Mouse (Mus musculus): ENCODE measurements around the gene Gpr15.

Gene Gpr15

DNA sequence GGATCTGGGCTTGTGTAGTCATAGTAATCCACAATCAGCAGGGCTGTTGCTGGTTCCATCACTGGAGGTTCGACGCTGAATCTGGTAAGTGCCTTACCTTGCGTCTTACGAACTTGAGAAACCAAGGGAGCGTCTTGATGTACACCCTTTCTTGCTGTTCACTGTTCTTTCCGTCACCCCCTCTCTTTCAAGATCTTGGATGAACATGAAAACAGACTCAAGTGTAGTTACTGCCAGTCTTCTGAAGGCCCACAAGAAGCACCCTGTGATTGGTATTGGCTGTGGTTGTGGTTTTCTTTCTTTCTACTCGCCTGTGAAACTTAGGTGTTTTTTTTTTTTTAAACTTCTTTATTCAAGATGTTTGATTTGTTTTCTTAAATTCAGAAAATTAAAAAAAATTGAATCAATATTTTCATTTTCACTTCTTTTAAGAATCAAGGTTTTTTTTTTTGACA, at the start of gene Gpr15:
Gpr15 (minus strand) TSS at position 405 of the 455 bp plus-strand sequence.
- no peak for DNase-seq

DNA sequence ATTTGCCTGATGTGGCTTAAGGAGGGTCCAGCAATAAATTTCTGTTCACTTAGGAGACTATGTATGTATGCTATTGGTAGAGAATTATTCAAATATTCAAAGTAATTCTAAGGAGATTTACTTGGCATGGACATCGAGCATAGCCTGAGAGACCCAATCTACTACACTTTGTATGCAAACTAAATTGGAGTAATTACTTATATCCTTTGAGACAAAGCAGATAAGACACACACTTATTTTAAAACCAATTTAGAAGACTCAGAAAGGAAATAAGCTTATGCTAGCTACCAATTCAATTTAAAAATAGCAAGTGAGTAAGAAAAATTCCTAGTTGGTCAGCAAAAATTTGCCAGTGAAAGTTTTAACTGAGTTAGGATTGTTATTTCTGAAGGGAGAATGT, 44.2 kb upstream of the Gpr15 start, which contains the start of gene Olfr172:
Olfr172 (minus strand) TSS at position 101 of the 400 bp plus-strand sequence.
- no peak for DNase-seq

DNA sequence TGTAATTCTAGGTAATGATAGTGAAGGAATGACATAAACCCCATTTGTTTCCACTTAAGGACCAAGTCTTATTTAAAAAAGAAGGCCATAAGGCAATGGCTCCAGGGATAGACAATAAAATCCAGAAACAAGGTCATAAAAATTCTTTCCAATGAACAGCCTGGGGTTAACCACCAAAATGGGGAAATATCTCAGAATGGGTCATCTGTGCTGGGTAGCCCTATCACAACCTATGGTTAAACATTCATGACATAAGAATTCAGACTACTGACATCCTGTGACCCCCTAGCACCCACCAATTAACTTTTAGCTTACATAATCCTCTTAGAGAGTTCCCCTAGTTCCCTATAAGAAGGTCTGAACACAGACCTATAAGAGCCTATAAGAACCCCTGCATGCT, 37.3 kb upstream of the Gpr15 start:
- DNase-seq, result no peak

DNA sequence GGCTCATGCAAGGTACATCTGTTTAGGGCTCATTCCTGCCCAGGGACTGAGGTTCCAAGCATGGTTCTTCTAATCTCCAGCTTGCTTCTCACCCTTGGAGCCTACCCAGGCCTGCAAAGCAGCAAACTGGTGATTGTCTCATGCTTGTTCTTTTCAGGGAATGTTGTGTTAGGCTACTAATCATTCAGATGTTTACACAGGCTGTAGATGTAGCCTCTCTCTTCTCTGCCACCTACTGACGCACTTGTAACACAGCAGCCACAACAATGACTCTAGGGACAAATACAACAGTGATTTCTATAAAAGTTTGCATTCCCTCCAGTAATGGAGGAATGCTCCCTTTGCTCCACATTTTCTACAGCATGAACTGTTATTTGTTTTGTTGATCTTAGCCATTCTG, 32.4 kb upstream of the Gpr15 start:
- no peak for DNase-seq

DNA sequence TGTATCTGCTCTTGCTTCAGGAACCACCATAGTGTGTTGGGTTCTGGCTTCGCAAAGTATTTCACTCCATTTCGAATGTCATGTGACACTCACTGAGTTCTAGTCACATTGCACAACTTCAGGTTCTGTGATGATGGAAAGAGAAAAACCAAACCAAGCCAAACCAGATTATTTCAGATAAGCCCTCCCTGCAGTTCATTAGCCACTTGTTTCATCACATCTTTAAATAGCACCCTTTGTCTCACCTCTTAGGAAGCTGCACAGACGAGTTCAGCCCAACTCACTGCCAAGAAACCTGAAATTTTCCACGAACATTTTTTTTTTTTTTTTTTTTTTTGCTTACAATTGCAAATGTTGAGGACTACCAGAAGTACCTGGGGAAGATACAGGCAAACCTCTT, 27.8 kb upstream of the Gpr15 start:
- no peak for DNase-seq

DNA sequence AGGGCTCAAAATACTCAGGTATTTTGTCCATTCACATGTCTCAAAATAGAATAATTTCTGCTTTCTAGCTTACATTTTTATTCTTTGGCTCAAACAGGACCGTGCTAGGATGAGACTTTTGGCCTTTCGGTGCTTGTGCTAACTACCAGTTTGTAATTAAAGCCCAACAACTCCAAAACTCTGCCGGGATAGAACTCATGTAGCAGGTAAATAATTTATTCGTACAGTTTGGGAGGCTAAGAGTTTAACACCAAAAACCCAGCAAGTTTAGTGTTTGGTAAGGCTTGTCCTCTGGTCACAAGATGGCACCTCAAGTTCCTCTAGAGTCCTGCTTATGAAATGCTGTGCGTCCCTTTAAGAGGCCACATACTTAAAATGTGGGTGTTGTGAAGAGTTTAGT, 21.9 kb upstream of the Gpr15 start:
- no peak for DNase-seq

DNA sequence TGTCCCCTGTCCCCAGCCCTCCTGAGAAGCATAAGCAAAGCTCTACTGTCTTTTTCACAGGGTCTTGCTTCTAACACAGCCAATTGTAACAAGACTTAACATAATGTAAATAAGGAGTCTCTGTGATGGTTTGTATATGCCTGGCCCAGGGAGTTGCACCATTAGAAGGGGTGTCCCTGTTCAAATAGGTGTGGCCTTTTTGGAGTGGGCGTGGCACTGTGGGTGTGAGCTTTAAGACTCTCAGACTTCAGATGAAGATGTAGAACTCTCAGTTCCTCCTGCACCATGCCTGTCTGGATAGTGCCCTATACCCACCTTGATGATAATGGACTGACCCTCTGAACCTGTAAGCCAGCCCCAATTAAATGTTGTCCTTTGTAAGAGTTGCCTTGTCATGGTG, 19.9 kb upstream of the Gpr15 start:
- DNase-seq, result no peak

DNA sequence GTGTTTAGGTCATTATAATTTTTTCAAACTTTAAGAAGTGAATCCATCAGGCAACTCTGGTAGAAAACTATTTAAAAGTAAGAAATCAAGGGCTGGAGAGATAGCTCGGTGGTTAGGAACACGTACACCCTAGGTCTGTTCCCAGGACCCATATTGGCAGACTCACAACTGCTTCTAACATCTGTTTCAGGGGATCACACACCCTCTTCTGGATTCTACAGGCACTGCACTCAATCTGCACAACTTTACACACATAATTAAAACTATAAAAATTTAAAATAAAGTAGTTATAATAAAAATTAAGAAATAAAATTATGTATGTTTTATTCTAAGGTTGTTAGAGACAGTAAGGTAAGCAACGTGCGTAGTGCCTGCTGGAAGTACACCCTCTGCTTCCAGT, 19.3 kb upstream of the Gpr15 start:
- no peak for DNase-seq

DNA sequence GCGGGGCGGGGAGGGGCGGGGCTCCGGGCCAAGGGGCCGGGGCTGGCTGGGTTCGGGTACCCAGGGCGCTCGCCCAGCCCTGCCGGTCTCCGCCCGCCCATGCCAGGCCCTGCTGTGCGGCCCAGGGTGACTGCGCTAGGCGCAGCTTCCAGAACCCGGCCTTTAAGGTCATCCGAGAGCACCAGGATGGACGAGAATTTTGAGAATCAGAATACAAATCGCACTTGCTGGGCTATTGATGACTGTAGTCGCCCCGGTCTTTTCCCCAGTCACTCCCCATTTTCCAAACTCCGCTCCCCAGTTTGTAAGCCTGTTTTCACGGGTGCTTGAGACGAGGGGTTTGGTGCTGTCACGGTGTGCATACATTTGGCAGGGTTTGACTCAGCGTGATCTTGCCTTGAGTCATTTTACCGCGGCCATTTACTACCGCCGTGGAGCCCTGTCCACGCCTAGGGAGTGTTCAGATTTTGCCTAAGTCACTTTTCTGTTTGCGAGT, 9.4 kb upstream of the Gpr15 start:
- peak; percentile 9 for DNase-seq

DNA sequence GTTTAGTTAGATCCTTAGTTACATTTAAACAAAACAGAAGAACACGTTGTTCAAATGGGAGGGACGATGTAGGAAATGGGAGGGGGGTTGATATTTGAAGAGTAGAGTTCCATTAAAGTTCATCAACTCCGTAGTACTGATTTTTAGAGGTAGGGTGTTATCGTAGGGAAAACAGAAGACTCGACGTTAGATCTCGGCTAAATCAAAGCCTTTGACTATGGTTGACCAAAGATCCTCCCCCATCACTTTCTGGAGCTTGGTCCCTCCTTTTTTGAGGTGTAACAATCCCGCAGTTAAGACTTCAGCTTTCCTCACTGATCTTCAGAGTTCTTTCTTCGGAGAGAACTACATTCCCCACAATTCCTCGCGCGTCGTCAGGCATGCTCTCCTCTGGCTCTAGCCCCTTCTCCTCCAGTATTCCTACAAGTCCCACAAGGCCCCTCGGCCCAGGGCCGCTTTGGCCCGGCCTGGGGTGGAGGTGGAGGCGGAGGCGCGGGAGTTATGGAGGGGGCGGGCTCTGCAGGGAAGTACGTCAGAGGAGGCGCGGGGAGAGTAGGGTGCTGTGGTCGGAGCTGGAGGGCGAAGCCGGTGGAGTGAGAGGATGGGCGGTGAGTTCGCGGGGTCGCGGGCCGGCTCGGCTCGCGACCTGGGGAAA, 8.7 kb upstream of the Gpr15 start, which contains the start of gene Cldnd1:
Cldnd1 (plus strand) TSS at position 434 of the 655 bp plus-strand sequence.
- DNase-seq, result peak; percentile 91

DNA sequence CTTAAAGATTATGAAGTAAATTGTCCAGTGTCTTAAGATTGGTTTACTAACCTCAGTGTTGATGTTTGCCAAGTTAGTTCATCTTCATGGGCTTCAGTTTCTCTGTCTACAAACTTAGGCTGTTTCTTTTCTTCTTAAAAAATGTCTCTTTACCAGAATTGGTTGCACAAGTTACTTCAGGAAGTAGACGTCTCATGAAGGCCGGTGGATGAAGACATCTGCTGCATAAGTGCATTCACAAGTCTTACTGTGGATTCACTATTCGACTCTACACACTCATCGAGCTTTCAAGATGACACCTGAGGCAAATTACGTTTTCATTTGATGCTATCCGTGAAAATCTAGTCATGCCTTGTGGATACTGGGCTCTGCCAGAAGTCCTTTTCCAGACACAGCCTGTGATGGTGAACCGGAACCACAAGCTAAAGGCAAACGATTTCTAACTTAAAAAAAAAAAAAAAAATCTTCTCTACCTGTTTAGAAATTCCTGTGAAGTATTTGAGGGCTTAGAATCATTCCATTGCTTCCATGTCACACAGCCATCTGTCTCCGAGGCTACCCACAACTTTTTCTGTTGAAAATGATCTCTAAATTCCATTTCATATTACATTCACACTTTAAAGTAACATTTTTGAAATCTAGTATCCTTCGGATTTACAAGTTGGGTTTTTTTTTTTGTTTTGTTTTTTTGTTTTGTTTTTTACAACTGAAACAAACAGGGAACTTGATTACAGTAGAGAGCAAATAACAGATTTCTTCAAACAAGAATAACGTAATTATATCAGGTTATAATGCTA, 8.0 kb upstream of the Gpr15 start:
- no peak for DNase-seq

DNA sequence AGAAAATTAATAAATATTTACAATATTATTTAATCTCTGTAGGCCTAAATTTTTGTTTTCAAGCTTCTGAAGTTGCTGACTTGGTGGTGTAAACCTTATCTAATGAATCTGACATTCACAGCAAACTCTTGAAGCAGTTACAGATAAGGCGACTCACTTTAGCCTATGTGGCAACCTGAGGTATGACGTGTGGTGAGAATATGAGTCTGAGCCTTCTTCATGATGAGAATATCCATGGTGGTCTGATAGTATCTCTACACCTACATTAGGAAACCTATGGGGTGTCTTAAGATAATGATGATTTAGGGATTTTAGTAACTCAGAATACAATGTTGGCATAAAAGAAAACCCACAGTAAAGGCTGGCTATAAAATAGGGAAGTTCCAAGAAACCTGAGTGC, 3.4 kb upstream of the Gpr15 start:
- DNase-seq, result no peak

DNA sequence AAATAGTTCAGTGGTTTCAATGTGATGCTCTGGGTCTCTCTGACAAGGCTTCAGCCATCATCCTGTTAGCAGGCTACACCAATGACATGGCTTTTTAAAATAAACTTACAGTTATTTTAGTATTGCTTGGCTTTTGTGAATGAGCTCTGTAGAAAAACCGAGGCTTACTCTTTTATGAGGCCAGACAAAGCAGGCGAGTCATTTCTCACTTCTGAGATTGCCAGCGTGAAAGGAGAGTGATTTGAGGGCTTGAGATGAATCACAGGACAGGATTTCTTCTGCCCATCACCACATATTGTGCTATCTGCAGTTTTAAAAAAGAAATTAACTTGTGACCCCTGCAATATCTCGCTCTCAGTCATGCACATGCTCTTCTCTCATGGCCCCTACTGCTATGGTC, 3.9 kb downstream of the Gpr15 start:
- no peak for DNase-seq

DNA sequence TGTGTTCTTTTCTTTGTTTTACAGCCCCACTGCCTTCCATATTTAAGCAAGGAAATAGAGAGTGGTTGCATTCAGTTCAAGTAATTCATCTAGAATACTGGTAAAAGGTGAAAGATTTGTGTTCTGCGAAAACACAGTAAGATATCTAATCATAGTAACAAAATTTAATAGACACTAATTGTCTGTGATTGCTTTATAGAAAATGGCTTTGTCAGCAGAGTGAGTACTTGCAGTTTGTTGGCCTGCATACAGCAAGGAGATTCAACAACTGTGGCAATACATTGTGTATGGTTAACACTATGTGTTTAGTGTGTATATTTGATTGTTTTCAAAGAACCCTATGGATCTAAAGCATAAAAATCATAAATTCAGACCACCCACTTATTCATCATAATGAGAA, 5.7 kb downstream of the Gpr15 start:
- DNase-seq, result no peak

DNA sequence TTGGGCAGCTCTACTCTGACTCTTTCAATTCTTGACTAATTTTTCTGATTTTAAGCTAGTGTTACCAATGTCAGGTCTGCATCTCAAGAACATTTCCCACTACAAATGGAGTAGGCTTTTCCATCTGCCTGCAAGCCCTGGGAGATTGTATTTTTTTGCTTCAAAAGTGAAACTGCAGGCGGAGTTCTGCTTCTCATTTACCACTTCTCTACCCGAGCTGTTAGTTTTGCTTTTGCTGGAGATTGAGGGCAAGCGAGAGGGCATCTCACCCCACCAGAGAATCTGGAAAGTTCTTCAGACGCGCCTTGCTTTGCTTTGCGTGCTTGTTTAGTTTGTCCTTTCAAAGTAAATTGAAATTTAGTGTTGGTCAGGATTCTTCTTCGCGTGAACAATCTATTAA, 6.6 kb downstream of the Gpr15 start:
- DNase-seq, result no peak

DNA sequence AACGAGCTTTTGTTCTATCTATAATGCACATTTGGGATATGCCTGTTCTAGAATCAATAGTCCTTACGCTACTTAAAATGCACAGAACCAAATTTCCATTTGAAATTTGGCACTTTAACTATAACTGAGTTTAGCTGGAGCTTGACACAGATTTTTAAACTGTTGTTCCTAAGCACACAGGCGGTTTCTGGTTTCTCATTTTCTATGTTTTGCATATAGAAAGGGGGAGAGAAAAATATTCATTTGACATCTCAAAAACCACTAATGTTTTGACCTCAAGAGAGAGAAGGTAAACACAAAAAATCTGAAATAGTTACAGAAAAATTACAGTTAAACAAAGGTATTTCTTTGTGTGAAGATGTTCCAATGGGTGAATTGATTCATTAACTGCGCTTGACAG, 9.3 kb downstream of the Gpr15 start:
- no peak for DNase-seq

DNA sequence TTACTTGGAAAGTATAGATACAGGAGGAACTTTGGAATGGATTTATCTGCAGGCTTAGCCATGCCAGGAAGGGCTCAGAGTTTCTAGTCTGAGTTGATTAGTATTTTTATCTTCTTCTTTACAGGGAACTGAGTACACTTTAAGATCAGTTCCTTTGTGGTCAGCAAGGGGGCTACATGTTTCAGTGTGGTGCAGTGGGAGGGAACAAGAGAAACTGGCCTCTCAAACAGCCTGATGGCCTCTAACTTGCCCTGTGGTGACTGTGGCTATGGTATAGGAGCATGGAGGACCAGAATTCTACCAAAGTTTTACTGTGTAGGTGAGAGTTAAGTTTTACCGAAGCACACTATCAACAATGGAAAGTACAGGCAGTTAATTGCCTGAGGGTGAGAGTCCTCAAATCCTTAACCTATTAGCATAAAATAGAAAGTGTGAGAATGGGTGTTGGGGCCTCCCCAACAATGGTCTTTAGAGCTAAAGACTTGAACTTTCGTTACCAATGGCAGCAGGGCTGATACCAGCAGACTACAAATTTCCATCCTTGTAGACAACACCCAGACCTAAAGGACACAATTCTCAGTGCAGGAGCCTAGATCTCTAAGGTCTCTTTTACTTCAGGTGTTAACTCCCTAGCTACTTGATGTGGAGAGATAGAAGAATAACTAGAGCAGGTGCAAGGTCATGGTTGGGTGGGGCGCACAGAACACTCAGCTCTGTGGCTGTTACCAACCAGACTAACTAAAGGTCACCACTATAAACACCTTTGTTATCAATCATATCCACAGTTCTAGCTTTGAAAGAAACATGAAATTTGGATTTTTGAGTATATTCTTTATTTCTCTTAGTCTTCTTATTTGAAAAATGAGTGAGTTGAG, 10.0 kb downstream of the Gpr15 start:
- no peak for DNase-seq

DNA sequence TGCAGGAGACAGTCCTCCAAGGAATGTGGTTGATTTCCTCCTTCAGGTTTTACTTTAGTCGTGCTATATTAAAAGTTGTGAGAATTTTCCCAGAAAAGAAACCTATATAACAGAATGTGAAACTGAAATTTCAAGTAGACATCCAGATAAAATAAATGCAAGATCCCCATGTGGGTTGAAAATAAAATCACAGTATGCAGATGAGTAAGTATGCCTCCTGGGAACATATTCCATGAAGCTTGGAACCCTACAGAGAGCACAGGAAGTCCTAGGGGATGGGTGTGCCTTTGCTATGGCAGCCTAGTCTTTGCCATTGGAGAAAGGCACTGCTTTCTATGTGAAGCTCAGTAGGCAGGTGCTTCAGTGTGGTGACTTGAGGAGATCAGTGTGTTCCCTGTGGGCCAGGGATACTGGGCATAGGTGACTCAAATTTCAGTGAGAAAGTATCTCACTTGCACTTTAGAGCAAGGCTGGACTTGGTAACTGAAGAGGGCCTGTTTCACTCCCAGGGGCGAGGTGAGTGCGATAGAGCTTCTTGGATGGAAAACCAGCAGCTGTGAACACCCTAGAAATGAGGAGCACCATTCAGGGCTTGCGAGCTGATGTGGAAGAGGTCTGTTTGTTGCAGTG, 11.5 kb downstream of the Gpr15 start:
- no peak for DNase-seq

DNA sequence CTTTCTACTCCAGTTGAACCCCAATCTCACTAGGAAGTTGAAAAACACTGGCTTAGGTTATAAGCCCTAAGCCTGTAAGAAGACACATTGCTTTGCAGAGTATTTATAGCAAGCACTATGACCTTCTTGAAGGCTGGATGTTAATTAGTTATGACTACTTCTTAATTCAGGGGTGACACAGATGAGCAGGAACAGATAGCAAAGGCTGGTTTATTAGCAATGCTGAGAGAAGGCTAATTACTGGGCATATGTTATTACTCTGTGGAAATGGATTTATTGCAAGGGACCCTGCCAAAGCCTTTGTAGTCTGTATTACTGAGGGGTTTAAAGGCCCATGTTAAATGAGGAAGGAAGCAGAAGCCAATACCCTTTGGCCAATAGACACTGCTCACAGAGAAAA, 13.9 kb downstream of the Gpr15 start:
- no peak for DNase-seq

DNA sequence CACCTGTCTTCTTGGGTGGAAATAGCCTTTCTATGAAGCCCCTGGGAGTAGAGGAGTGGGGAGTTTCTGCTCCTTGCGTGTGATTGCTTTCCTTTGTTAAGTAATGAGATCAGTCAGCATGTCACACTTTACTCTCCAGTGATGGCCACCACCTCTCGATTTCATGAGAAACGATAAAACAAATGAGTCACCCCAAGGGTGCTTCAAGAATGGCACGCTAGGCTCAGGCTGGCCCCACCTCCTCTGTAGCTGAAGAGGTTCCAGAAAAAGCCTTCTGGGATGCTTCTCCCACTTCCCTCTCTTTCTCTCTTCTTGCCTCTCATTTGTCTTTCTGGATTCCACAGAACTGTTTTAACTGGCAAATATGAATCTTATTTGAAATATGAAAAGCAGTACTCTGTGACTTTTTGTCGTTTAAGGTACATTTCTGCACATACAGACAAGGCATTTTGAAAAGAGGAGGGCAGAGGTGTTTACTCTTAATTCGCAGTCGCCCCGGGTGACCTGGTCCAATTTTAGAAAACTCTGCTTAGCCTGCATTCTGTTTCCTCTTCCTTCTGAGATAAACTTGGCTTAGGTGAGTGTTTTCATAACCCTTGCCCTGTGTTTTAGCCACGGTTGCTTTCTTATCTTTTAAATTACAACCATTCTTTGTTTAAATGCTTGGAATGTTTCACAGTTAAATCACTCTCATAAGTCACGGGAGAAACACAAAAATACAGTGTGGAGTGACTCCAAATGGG, 15.3 kb downstream of the Gpr15 start:
- DNase-seq, result no peak

DNA sequence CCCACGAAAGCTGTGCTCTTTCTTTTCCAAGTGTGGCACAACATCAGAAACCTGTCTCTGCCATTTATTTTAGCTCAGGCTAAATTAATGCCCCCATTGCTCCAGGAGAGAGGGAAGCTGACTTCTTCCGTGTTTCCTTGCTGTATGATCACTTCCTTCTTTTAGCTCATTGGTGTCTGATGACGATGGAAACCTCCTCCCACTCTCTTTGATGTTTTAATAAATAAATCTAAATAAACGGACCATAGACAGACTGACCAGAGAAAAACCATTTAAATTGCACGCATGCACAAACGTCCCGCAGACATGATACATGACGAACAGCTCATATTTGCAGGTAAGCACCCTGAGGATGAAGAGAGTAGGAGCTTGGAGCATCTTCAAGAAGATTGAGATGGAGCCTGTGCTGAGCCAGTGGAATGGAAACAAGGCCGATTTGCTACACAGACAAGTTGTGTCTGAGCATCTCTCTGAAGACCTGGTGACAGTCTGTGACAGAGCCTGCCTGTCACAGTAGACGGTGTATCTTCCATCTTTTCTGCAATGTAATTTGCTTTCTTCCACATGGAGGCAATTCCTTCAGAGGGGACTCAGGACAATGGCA, 16.4 kb downstream of the Gpr15 start:
- no peak for DNase-seq

DNA sequence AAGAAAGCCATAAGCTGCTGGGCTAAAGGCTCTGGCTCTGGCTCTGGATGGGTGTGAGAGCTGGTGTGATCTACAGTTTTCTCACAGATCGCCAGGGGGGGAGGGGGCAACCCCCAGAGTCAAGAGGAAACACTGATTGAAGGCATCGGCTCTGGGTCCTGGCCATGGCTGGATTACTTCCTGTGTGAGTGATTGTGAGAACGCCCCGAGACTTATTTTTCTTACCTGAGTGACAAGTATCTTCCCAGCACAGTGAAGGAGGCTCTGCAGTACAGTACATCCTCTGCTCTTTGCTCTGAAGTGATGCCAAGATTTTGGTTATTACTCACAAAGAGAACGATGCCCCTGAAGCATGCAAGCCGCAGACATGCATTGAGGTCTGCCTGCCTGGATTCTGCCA, 17.1 kb downstream of the Gpr15 start:
- no peak for DNase-seq
